Mouse (Mus musculus) myocyte (in vitro differentiated cells): Measurements from ENCODE around the gene Lcp1.

Experiments used
- CEBPB ChIP-seq: IDR thresholded peaks from 2 replicates; pipeline ENCODE4 v1.6.1; 2011; ENCODE audit warnings: mild to moderate bottlenecking, moderate library complexity; ENCODE audit not compliant: poor library complexity, insufficient read depth, severe bottlenecking
- E2F4 ChIP-seq: IDR thresholded peaks from one replicate; pipeline ENCODE4 v1.6.1; 2011; ENCODE audit warnings: mild to moderate bottlenecking, control low read depth, moderate library complexity; ENCODE audit not compliant: insufficient read depth
- MAX ChIP-seq: IDR thresholded peaks from one replicate; pipeline ENCODE4 v1.6.1; 2011; ENCODE audit warnings: low read depth, mild to moderate bottlenecking, control low read depth
- MYOD1 ChIP-seq, 3 experiments: IDR thresholded peaks; one replicate each; pipeline ENCODE4 v1.6.1; 2011; ENCODE audit warnings: control low read depth in 2 of 3, low read depth in 2 of 3, mild to moderate bottlenecking in 2 of 3, moderate library complexity in 1 of 3; ENCODE audit not compliant: insufficient read length in 2 of 3, control insufficient read depth in 1 of 3
- MYOG ChIP-seq, 3 experiments: IDR thresholded peaks; one replicate each; pipeline ENCODE4 v1.6.1; 2011; ENCODE audit warnings: control low read depth in 2 of 3, low read depth in 2 of 3, mild to moderate bottlenecking in 2 of 3; ENCODE audit not compliant: insufficient read length in 2 of 3, control insufficient read depth in 1 of 3, insufficient read depth in 1 of 3
- POLR2A ChIP-seq: IDR thresholded peaks from one replicate; pipeline ENCODE4 v1.6.1; 2011; ENCODE audit warnings: low read depth, mild to moderate bottlenecking, control low read depth, moderate library complexity; ENCODE audit not compliant: insufficient read length
- POLR2AphosphoS2 ChIP-seq: IDR thresholded peaks from one replicate; pipeline ENCODE4 v1.6.1; 2011; ENCODE audit warnings: low read depth, control low read depth; ENCODE audit not compliant: insufficient read length
- REST ChIP-seq: IDR thresholded peaks from one replicate; pipeline ENCODE4 v1.6.1; 2011; ENCODE audit warnings: mild to moderate bottlenecking, control low read depth, moderate library complexity; ENCODE audit not compliant: insufficient read depth, insufficient read length
- SRF ChIP-seq: IDR thresholded peaks from one replicate; pipeline ENCODE4 v1.6.1; 2011; ENCODE audit warnings: low read depth; ENCODE audit not compliant: control insufficient read depth, insufficient read length
- TCF12 ChIP-seq: IDR thresholded peaks from one replicate; pipeline ENCODE4 v1.6.1; 2011; ENCODE audit warnings: mild to moderate bottlenecking, control low read depth; ENCODE audit not compliant: poor library complexity, insufficient read depth, severe bottlenecking
- TCF3 ChIP-seq: IDR thresholded peaks from one replicate; pipeline ENCODE4 v1.6.1; 2011; ENCODE audit warnings: low read depth, control low read depth; ENCODE audit not compliant: insufficient read length
- USF1 ChIP-seq: IDR thresholded peaks from one replicate; pipeline ENCODE4 v1.6.1; 2011; ENCODE audit warnings: low read depth, mild to moderate bottlenecking, control low read depth, moderate library complexity

DNA sequence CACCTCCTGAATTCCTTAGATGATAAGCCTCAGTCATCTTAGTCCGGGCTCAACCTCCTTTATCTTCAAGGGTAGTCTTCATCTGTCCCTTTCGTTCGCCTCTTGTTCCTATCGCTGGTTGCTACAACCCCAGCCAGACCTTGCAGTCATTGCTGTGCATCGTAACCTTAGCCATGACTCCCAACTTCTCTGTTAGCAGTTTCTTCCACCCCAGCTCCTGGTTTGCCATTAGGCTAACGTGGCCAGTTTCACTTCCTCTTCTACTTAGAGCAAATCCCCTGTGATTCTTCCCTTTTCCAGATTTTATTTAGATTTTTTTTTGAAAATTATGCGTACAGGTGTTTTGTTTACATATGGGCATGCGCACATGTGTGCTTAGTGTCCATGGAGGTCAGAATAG lies 33.0 kb downstream of the Lcp1 start:
- no peak for TF ChIP-seq POLR2AphosphoS2
- TF ChIP-seq MYOG (IDR thresholded peaks at IDR 0.05; ENCODE audit: control insufficient read depth in 1 of 3, insufficient read depth in 1 of 3, insufficient read length in 2 of 3, low read depth in 2 of 3) = no peak
- TF ChIP-seq E2F4 = no peak
- TF ChIP-seq POLR2A = no peak
- no peak for TF ChIP-seq TCF12
- TF ChIP-seq MAX = no peak
- TF ChIP-seq REST = no peak
- TF ChIP-seq USF1 = no peak
- no peak for TF ChIP-seq MYOD1 (IDR thresholded peaks at IDR 0.05; ENCODE audit: control insufficient read depth in 1 of 3, insufficient read length in 2 of 3, low read depth in 2 of 3)
- no peak for TF ChIP-seq TCF3
- TF ChIP-seq CEBPB = no peak
- no peak for TF ChIP-seq SRF
